Mouse (Mus musculus) kidney, embryonic 15.5 days (tissue): ENCODE data around the gene Rps27rt. TPM values are rescaled to one million over a fixed set of nuclear protein-coding genes. Genes with fewer than 3 reads are reported as not detected.
A peak's percentile ranks its signal among the peaks of the same experiment; 100 is the strongest.
"Not testable (repeated sequence)": the region's sequence is repeated elsewhere in the genome, so short reads cannot be mapped to it uniquely, and the experiment has no call there.

Experiments used
- ATAC-seq: fragments of 200-750 bp; cut with Nextera tagmentation; replicated peaks from 2 replicates; pipeline ENCODE4 v1.8.0; 2017; ENCODE audit warnings: moderate TSS enrichment; ENCODE audit not compliant: low FRiP score
- H3K27ac ChIP-seq: fragments of 300-500 bp; sonication (generic); 2 replicates; pipeline ENCODE4 v1.5.1; 2015; ENCODE audit warnings: mild to moderate bottlenecking, inconsistent platforms
- H3K27me3 ChIP-seq: fragments of 300-500 bp; sonication (generic); 2 replicates; pipeline ENCODE4 v1.6.1; 2015; ENCODE audit warnings: inconsistent platforms
- H3K36me3 ChIP-seq: fragments of 300-500 bp; sonication (generic); 2 replicates; pipeline ENCODE4 v1.6.1; 2015; ENCODE audit warnings: inconsistent platforms
- H3K4me1 ChIP-seq: fragments of 300-500 bp; sonication (generic); 2 replicates; pipeline ENCODE4 v1.6.1; 2015; ENCODE audit warnings: inconsistent platforms
- H3K4me2 ChIP-seq: fragments of 300-500 bp; sonication (generic); 2 replicates; pipeline ENCODE4 v1.6.1; 2015; ENCODE audit warnings: moderate library complexity, mild to moderate bottlenecking, inconsistent platforms
- H3K4me3 ChIP-seq: fragments of 300-500 bp; sonication (generic); replicated peaks from 2 replicates; pipeline ENCODE4 v1.5.1; 2015; ENCODE audit warnings: mild to moderate bottlenecking, inconsistent platforms
- H3K9ac ChIP-seq: fragments of 300-500 bp; sonication (generic); 2 replicates; pipeline ENCODE4 v1.6.1; 2015; ENCODE audit warnings: mild to moderate bottlenecking, inconsistent platforms
- H3K9me3 ChIP-seq: fragments of 300-500 bp; sonication (generic); replicated peaks from 2 replicates; pipeline ENCODE4 v1.6.1; 2016; ENCODE audit warnings: inconsistent platforms
- WGBS: fragments of 180-500 bp; shearing (Covaris S2); methylation state at CpG from one replicate; pipeline ENCODE4 v1.1.7; 2015; ENCODE audit warnings: mixed read lengths; 5-methylcytosine and 5-hydroxymethylcytosine counted together
- polyA plus RNA-seq: library from polyadenylated mRNA; unstranded; fragments of >200 nt; fragmentation: Nextera tagmentation; extraction: Ambion mirVana; gene quantifications from 2 replicates; pipeline ENCODE4 v1.2.1, GENCODE M21; 2015

Gene Rps27rt
- polyA plus RNA-seq: 310 and 532 TPM in 2 replicates

- Histone ChIP-seq H3K9me3 (no peaks in the 10 kb centered on the region), H3K4me2 (no peak within 1 kb of the TSS), H3K27ac (no peak within 1 kb of the TSS), H3K4me1 (peaks cover 22% of the 10 kb centered on the region), H3K4me3 (no peak within 1 kb of the TSS), H3K27me3 (peaks cover 15% of the 10 kb centered on the region), H3K9ac (no peak within 1 kb of the TSS), H3K36me3 (no peaks in the 10 kb centered on the region)
- WGBS: 91% methylated on average over 16 of the region's 16 CpGs
- no peak for ATAC-seq
Observed at GRCm38 (mm10) chr9:114982689-114983360, at the start of gene Rps27rt. Gene Rps27rt (minus strand): TSS chr9:114982739.

DNA sequence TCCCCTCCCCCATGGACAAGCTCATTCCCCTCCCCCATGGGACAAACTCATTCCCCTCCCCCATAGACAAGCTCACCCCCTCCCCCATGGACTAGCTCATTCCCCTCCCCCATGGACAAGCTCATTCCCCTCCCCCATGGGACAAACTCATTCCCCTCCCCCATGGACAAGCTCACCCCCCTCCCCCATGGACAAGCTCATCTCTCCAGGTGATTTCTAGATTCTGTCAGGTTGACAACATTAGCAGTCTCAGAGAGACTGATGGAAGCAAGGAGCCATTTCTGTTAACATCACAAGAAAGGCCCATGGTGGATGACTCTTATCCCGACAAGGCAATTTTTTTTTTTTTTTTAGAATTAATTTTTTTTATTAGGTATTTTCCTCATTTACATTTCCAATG, 48.5 kb upstream of the Rps27rt start:
- not testable (repeated sequence) for H3K9me3 ChIP-seq, H3K27ac ChIP-seq, H3K9ac ChIP-seq, ATAC-seq, H3K36me3 ChIP-seq, H3K4me2 ChIP-seq, H3K27me3 ChIP-seq, H3K4me1 ChIP-seq, H3K4me3 ChIP-seq
- 96% methylated on average over 1 of the region's 1 CpGs for WGBS

DNA sequence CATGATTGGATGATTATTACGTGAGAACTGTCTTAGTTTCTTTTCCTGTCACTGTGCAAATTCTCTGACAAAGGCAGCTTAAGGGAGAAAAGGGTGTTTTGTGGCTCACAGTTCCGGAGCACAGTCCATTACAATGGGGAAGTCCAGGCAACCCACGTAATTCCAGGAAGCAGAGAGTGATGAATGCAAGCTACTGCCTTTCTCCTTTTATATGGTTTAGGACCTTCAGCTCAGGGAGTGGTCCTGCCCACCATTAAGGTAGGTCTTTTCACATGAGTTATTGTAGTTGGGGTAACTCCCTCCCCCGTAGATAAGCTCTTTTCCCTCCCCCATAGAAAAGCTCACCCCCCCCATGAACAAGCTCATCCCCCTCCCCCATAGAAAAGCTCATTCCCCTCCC, 48.0 kb upstream of the Rps27rt start:
- Histone ChIP-seq H3K27ac (no peak overlapping the region), H3K27me3 (no peaks in the 10 kb centered on the region), H3K4me2 (no peak overlapping the region), H3K4me3 (no peak overlapping the region), H3K9me3 (no peaks in the 10 kb centered on the region), H3K36me3 (no peaks in the 10 kb centered on the region), H3K9ac (no peak overlapping the region), H3K4me1 (peaks cover 5% of the 10 kb centered on the region; the same call in 1 of the 2 replicates)
- ATAC-seq: no peak
- 74% methylated on average over 4 of the region's 4 CpGs for WGBS

DNA sequence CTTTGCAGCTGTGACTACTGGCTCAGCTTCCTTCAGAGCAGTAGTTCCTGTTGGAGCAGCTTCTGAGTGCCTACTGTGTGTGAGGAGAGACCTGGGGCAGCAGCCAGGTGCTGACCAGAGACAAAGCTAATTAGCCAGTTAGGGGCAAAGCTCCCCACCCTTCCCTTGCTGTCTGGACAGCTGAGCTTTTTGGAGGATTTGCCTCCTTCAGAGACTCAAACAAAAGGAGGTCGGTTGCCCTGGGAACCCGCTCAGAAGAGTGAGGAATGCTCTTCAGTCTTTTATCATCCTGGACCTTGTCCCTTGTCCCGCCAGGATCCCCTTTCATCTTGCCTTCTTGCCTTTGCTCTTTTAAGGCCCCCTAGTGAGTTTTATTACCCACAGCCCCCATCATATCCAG, 46.8 kb upstream of the Rps27rt start:
- H3K27me3 ChIP-seq: no peaks in the 10 kb centered on the region
- no peaks in the 10 kb centered on the region for H3K36me3 ChIP-seq
- H3K27ac ChIP-seq: no peak overlapping the region
- no peak overlapping the region for H3K4me2 ChIP-seq
- H3K4me3 ChIP-seq: no peak overlapping the region
- no peak for ATAC-seq
- no peak overlapping the region for H3K9ac ChIP-seq
- peaks cover 5% of the 10 kb centered on the region; the same call in 1 of the 2 replicates for H3K4me1 ChIP-seq
- H3K9me3 ChIP-seq: no peaks in the 10 kb centered on the region
- WGBS: 26% methylated on average over 3 of the region's 3 CpGs

DNA sequence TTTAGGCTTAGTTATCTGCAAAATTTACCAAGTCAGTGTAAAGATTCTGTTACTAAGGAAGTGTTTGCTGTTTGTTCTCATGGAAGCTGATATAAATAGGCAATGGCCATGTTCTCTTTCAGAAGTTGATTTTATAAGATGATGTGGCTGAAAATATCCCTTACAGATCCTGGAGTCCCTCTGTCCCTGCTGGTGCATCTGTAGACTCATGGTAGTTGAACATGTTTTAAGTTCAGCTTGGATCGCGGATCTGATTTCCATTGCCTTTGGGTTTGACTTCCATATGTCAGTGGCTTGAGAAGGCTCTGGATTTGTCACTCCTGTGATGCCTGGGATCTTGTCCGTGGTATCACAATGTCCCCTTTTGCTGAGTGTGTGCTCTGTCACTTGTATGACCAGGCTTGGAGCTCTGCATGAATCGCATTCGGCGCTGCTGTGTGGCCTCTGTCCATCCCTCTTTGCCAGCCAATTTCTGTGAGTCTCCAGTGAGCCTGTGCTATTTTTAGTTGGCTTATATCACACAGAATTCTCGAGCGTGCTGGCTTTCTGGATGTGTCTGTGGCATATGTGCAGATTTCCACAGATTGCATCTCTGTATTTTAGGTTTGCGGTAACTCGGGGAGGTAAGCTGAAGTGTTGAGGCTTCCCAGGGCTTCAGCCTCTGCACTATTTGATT, 41.3 kb upstream of the Rps27rt start:
- ATAC-seq: no peak
- Histone ChIP-seq H3K36me3 (no peaks in the 10 kb centered on the region), H3K27ac (no peak overlapping the region), H3K4me3 (no peak overlapping the region), H3K9ac (no peak overlapping the region), H3K4me2 (no peak overlapping the region), H3K27me3 (no peaks in the 10 kb centered on the region), H3K9me3 (no peaks in the 10 kb centered on the region), H3K4me1 (no peaks in the 10 kb centered on the region)
- 87% methylated on average over 10 of the region's 10 CpGs for WGBS

DNA sequence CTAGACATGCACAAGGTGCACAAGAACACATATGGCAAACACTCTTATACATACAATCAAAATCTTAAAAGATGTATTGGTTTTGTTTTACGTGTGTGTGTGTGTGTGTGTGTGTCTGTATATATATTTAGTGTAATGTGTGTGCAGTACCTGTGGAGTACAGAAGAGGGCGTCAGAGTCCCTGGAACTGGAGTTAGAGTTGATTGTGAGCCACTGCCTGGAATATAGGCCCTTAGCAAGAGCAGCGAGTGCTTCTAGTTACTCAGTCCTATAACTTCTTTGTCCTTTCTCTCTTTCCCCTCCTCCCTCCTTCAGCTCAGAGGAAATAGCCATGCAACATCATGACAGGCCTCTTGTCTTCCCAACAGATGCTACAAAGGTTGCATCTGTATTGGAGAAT, 40.6 kb upstream of the Rps27rt start:
- no peaks in the 10 kb centered on the region for H3K36me3 ChIP-seq
- H3K9ac ChIP-seq: no peak overlapping the region
- no peaks in the 10 kb centered on the region for H3K27me3 ChIP-seq
- WGBS: 91% methylated on average over 3 of the region's 3 CpGs
- H3K27ac ChIP-seq: no peak overlapping the region
- no peak overlapping the region for H3K4me2 ChIP-seq
- no peak for ATAC-seq
- no peaks in the 10 kb centered on the region for H3K4me1 ChIP-seq
- H3K4me3 ChIP-seq: no peak overlapping the region
- no peaks in the 10 kb centered on the region for H3K9me3 ChIP-seq

DNA sequence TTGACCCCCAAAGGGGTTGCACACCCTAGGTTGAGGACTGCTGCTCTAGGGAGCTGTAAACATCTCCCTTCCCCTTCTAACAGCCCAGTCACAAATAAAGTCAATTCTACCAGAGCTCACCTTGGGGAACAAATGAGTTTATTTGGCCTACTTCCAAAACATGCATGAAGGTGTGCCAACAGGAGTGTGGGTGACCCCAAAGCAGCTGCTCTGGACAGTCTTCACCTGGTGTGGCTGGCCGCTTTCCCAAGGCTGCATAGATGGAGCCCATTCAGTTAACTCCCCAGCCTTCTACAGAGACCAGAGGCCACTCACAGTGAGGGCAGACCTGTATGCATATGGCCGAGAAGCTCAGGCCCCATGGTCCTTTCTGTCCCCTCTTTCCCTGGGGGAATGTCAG, 38.9 kb upstream of the Rps27rt start:
- ATAC-seq: no peak
- H3K4me2 ChIP-seq: no peak overlapping the region
- H3K27ac ChIP-seq: no peak overlapping the region
- H3K4me1 ChIP-seq: no peaks in the 10 kb centered on the region
- no peaks in the 10 kb centered on the region for H3K9me3 ChIP-seq
- 82% methylated on average over 2 of the region's 2 CpGs for WGBS
- H3K36me3 ChIP-seq: no peaks in the 10 kb centered on the region
- no peaks in the 10 kb centered on the region for H3K27me3 ChIP-seq
- no peak overlapping the region for H3K4me3 ChIP-seq
- no peak overlapping the region for H3K9ac ChIP-seq

GRCm38 (mm10) chr9:115020141-115020540, 37.6 kb upstream of the Rps27rt start:
- Histone ChIP-seq H3K27me3 (no peaks in the 10 kb centered on the region), H3K4me3 (no peak overlapping the region), H3K9ac (no peak overlapping the region), H3K27ac (no peak overlapping the region), H3K4me2 (no peak overlapping the region), H3K9me3 (0 out of 2 replicates have a peak, but pooled peaks cover 2% of the 10 kb centered on the region), H3K36me3 (no peaks in the 10 kb centered on the region), H3K4me1 (no peaks in the 10 kb centered on the region)
- no peak for ATAC-seq
- WGBS: 78% methylated on average over 7 of the region's 7 CpGs

DNA sequence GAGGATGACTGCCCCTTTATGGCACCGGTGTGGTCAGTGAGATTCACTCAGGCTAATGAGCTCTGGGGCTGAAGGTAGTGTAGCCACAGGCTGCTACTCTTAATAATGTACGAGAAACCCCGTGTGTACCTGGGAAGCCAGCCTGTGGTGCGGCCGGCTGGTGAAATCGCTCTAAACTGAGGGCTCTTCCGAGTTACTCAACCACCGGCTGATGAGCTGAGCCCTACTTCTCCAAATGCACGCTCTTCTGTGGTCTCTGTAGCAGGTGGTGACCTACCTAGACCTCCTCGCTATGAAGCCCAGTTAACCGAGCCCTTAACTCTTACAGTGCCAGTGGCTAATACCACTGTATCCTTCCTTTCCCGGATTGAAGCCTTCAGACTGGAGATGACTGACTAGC, 29.8 kb upstream of the Rps27rt start:
- WGBS: 32% methylated on average over 12 of the region's 12 CpGs

GRCm38 (mm10) chr9:115008194-115008593, 25.7 kb upstream of the Rps27rt start:
- Histone ChIP-seq H3K27ac (peak overlapping the region; percentile 28), H3K9ac (no peak overlapping the region), H3K4me1 (peaks cover 36% of the 10 kb centered on the region), H3K4me2 (no peak overlapping the region), H3K9me3 (no peaks in the 10 kb centered on the region; the same call in 1 of the 2 replicates), H3K36me3 (no peaks in the 10 kb centered on the region), H3K27me3 (no peaks in the 10 kb centered on the region), H3K4me3 (no peak overlapping the region)
- WGBS: 77% methylated on average over 7 of the region's 7 CpGs
- no peak for ATAC-seq

More for the DNA sequence above, 29.8 kb upstream of the Rps27rt start:
- H3K4me2 ChIP-seq: peak overlapping the region; percentile 10; the same call in 1 of the 2 replicates
- peaks cover 2% of the 10 kb centered on the region; the same call in 1 of the 2 replicates for H3K9me3 ChIP-seq
- H3K36me3 ChIP-seq: no peaks in the 10 kb centered on the region
- H3K4me3 ChIP-seq: no peak overlapping the region
- H3K9ac ChIP-seq: no peak overlapping the region
- H3K27ac ChIP-seq: no peak overlapping the region
- ATAC-seq: no peak
- H3K27me3 ChIP-seq: no peaks in the 10 kb centered on the region
- H3K4me1 ChIP-seq: peaks cover 16% of the 10 kb centered on the region

DNA sequence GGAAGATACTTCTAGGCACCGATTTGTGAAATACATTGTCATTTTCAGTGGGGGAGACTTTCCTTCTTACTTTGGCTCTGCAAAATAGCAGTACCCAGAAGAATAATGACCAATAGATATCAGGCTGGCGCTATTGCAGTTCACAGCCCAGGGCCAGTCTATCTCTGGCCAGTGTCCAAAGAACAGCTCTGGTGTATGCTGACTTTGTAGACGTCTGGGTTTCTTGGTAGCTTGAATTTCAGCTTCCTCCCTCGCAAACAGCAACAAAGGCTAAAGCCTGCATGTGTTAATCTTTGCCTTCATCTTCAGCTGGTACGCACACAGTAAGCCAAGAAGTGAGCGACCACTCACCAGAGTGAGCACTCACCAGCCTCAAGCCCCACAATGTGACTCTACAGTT, 25.2 kb upstream of the Rps27rt start:
- Histone ChIP-seq H3K9ac (no peak overlapping the region), H3K9me3 (no peaks in the 10 kb centered on the region; the same call in 1 of the 2 replicates), H3K27me3 (no peaks in the 10 kb centered on the region), H3K36me3 (no peaks in the 10 kb centered on the region), H3K4me3 (no peak overlapping the region), H3K4me2 (no peak overlapping the region), H3K27ac (peak overlapping the region; percentile 28), H3K4me1 (peaks cover 36% of the 10 kb centered on the region)
- 56% methylated on average over 6 of the region's 6 CpGs for WGBS
- ATAC-seq: no peak

DNA sequence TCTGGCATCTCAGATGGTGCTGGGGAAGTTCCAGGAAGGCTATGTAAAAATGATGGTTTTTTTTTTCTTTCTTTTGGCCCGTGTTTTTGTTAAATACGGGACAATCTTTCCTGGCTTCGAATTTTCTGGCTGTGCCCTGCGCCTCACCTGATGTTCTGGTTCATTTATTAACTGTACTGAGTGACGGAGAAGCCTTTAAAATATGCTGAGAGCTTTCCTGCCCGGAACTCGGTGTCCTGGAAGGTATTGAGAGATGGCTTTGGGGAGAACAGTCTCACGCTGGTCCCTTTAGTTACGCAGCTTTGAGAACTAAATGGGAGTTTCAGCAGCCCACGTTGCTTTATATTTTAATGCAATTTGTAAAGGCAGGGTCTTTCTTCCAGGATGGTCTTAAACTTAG, 22.9 kb upstream of the Rps27rt start:
- no peak overlapping the region for H3K27ac ChIP-seq
- no peaks in the 10 kb centered on the region for H3K27me3 ChIP-seq
- WGBS: 61% methylated on average over 10 of the region's 10 CpGs

More for the DNA sequence above, 22.9 kb upstream of the Rps27rt start:
- no peaks in the 10 kb centered on the region; the same call in 1 of the 2 replicates for H3K9me3 ChIP-seq
- peaks cover 30% of the 10 kb centered on the region for H3K4me1 ChIP-seq
- no peak for ATAC-seq
- H3K9ac ChIP-seq: no peak overlapping the region
- H3K4me2 ChIP-seq: no peak overlapping the region
- no peak overlapping the region for H3K4me3 ChIP-seq
- H3K36me3 ChIP-seq: no peaks in the 10 kb centered on the region
